Comparison of ENCODE assay signal across 8 mouse cellular contexts in genomic region chr17:26424973-26425735, GRCm38 (mm10). TPM values are rescaled to one million over a fixed set of nuclear protein-coding genes. Genes with fewer than 3 reads are reported as not detected.
A peak's percentile ranks its signal among the peaks of the same experiment; 100 is the strongest.
DNase-seq lines count a peak whose midpoint lies in the region; ATAC-seq lines count a peak whose summit lies in the region.

No protein-coding gene starts in this region.

- peaks cover 4% of the 10 kb centered on the region for H3K27me3 ChIP-seq in liver, embryonic 16.5 days (ENCODE audit: control insufficient read depth, insufficient read depth, low read depth, low read length)
- no peaks in the 10 kb centered on the region for H3K27me3 ChIP-seq in stomach, embryonic 16.5 days (ENCODE audit: control insufficient read depth, insufficient read depth, low read length)

- intact Hi-C loops in heart, postnatal 10 days (cut with DNase I), result no loop called here

- H3K4me1 ChIP-seq in liver, embryonic 16.5 days (ENCODE audit: control insufficient read depth, low read depth, low read length), result peaks cover 5% of the 10 kb centered on the region
- H3K4me1 ChIP-seq in stomach, embryonic 16.5 days (ENCODE audit: control insufficient read depth, insufficient read depth, low read length), result peaks cover 27% of the 10 kb centered on the region

- peak; percentile 20 to 49 for DNase-seq in cerebellum, postnatal 25 days
- DNase-seq in cerebellum, adult 11 months, result no peak
- peak; percentile 71 for DNase-seq in urinary bladder, postnatal 14 days (ENCODE audit: low spot score)
- no peak for DNase-seq in urinary bladder, postnatal 10 days (ENCODE audit: low spot score)
- DNase-seq in heart, postnatal 10 days, result peak; percentile 94 to 95
- DNase-seq in spleen, adult 18-20 months, result no peak

- 57% methylated on average over 13 of the region's 13 CpGs for WGBS in liver, embryonic 16.5 days (ENCODE audit: insufficient replicate concordance)
- 67% methylated on average over 13 of the region's 13 CpGs for WGBS in stomach, embryonic 16.5 days

- no peak overlapping the region for H3K4me3 ChIP-seq in liver, embryonic 16.5 days (ENCODE audit: low read depth, low read length)
- H3K4me3 ChIP-seq in stomach, embryonic 16.5 days (replicated peaks; ENCODE audit: low read length), result no peak overlapping the region

- H3K36me3 ChIP-seq in liver, embryonic 16.5 days (ENCODE audit: control insufficient read depth, insufficient read depth), result no peaks in the 10 kb centered on the region
- no peaks in the 10 kb centered on the region for H3K36me3 ChIP-seq in stomach, embryonic 16.5 days (ENCODE audit: control insufficient read depth, insufficient read depth, low read length)

- no peak overlapping the region for H3K4me2 ChIP-seq in liver, embryonic 16.5 days (ENCODE audit: low read depth, low read length)
- no peak overlapping the region for H3K4me2 ChIP-seq in stomach, embryonic 16.5 days (ENCODE audit: low read depth, low read length)

- H3K9ac ChIP-seq in liver, embryonic 16.5 days (ENCODE audit: low read depth, low read length), result no peak overlapping the region
- peak overlapping the region; percentile 31; the same call in 1 of the 2 replicates for H3K9ac ChIP-seq in stomach, embryonic 16.5 days (ENCODE audit: low read length)

- H3K27ac ChIP-seq in liver, embryonic 16.5 days (ENCODE audit: low read length), result no peak overlapping the region
- H3K27ac ChIP-seq in stomach, embryonic 16.5 days (ENCODE audit: low read length), result peak overlapping the region; percentile 50; the same call in 1 of the 2 replicates

- H3K9me3 ChIP-seq in liver, embryonic 16.5 days (replicated peaks; ENCODE audit: control insufficient read depth, low read length), result no peaks in the 10 kb centered on the region
- H3K9me3 ChIP-seq in stomach, embryonic 16.5 days (replicated peaks; ENCODE audit: control insufficient read depth, low read length), result no peaks in the 10 kb centered on the region

- peak; percentile 51; the same call in 1 of the 2 replicates for ATAC-seq in liver, embryonic 16.5 days (ENCODE audit: low read depth)
- ATAC-seq in stomach, embryonic 16.5 days (ENCODE audit: insufficient read depth, low FRiP score), result no peak

RNA-seq across cellular contexts. Expression of gene Neurl1b, which starts 10.5 kb away (rescaled TPM):
- 10 to 100 TPM; 23.8 to 24.3 TPM for total RNA-seq in heart, postnatal 10 days (2021)
- polyA plus RNA-seq in liver, embryonic 16.5 days (2015; fragmentation: Nextera tagmentation; extraction: Ambion mirVana), result 0.04 and 0.07 TPM in 2 replicates
- 2.3 and 2.9 TPM in 2 replicates for polyA plus RNA-seq in stomach, embryonic 16.5 days (2015; fragmentation: Nextera tagmentation; extraction: Ambion mirVana)

Comparison
In these comparisons a context has a peak if more than half of its experiments do, and no peak if none do; other contexts are left out.
1. DNase-seq: peak in cerebellum, postnatal 25 days (2 of 2), urinary bladder, postnatal 14 days (single experiment) and heart, postnatal 10 days (2 of 2); none in cerebellum, adult 11 months (single experiment), urinary bladder, postnatal 10 days (single experiment) and spleen, adult 18-20 months (0 of 2).